Mouse (Mus musculus): ENCODE data around the gene Rad51b. TPM values are rescaled to one million over a fixed set of nuclear protein-coding genes. Genes with fewer than 3 reads are reported as not detected.

Rad51b gene
- total and polyA plus RNA-seq, 2 experiments from 2014 or later, result 1.4 to 1.8 TPM

DNA sequence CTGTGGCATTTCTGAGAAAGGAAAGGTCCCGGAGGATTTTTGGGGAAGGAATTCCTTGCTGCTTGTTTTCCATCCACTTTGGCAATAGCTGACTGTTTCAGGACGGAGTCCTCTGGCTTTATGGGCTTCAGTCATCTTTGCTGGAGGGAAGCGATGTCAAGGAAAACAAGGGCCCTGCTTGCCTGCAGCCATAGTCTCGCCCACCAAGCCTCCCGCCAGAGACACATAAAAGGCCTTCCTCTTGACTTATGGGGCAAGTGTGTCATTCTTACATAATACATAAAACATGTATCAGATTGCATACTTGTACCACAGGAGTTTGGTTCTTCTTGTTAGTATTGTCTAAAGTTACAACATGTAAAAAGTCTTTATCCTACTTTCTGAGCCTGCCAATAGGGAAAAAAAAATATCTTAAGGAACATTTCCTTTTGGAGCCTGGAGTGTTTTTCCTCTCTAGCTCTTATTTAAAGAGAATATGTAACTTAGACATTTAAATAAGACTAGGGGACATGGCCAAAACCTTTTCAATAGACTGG lies 49.2 kb downstream of the Rad51b start:
- H3K4me3 ChIP-seq (ENCODE audit: low read depth, low read length), result no peak overlapping the region
- ATAC-seq (ENCODE audit: insufficient read depth, low read depth) (no peak), DNase-seq (ENCODE audit: low spot score) (no peak)
- no peak overlapping the region for H3K4me2 ChIP-seq (ENCODE audit: low read depth, low read length)
- WGBS, result 78% methylated on average over 5 of the region's 5 CpGs
- H3K27me3 ChIP-seq (ENCODE audit: control insufficient read depth, insufficient read depth, low read length), result no peaks in the 10 kb centered on the region
- H3K27ac ChIP-seq (ENCODE audit: low read depth), result no peak overlapping the region
- H3K9me3 ChIP-seq (replicated peaks; ENCODE audit: control insufficient read depth, low read length), result no peaks in the 10 kb centered on the region
- no peak for TF ChIP-seq CTCF (IDR thresholded peaks at IDR 0.05; ENCODE audit: low read depth)
- TF ChIP-seq EP300 (IDR thresholded peaks at IDR 0.05; ENCODE audit: low read depth), result no peak
- H3K9ac ChIP-seq (replicated peaks; ENCODE audit: low read depth, low read length), result no peak overlapping the region
- H3K4me1 ChIP-seq (ENCODE audit: control insufficient read depth, insufficient read depth), result no peaks in the 10 kb centered on the region
- no peaks in the 10 kb centered on the region for H3K36me3 ChIP-seq (replicated peaks; ENCODE audit: control insufficient read depth, insufficient read depth, low read length)

DNA sequence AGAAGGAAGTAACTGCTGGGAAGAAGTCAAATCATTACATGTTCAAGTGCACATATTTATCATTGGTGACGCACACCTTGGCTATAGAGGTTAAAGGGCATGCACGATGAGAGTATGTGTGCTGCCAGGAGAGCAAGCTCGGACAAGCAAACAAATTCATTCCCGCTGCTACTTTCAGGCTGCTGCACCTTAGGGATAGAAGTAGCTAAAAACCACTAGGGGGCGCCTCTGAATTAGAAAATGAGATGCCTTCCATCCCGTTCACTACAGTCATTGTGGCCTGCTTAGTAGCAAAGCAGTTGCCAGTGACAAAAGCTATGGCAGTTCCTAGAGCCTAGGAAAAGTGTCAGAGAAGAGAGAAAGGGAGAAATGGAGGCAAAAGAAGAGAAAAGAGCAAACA lies 50.6 kb downstream of the Rad51b start:
- H3K4me1 ChIP-seq (ENCODE audit: control insufficient read depth, insufficient read depth), result peaks cover 10% of the 10 kb centered on the region
- H3K27ac ChIP-seq (ENCODE audit: low read depth), result no peak overlapping the region
- TF ChIP-seq CTCF (IDR thresholded peaks at IDR 0.05; ENCODE audit: low read depth) (peak; percentile 77), EP300 (IDR thresholded peaks at IDR 0.05; ENCODE audit: low read depth) (no peak)
- H3K36me3 ChIP-seq (replicated peaks; ENCODE audit: control insufficient read depth, insufficient read depth, low read length), result no peaks in the 10 kb centered on the region
- WGBS, result 5% methylated on average over 6 of the region's 6 CpGs
- no peaks in the 10 kb centered on the region for H3K27me3 ChIP-seq (ENCODE audit: control insufficient read depth, insufficient read depth, low read length)
- no peaks in the 10 kb centered on the region for H3K9me3 ChIP-seq (replicated peaks; ENCODE audit: control insufficient read depth, low read length)
- no peak overlapping the region for H3K9ac ChIP-seq (replicated peaks; ENCODE audit: low read depth, low read length)
- no peak overlapping the region for H3K4me2 ChIP-seq (ENCODE audit: low read depth, low read length)
- peak; percentile 85 for ATAC-seq (ENCODE audit: insufficient read depth, low read depth)
- DNase-seq (ENCODE audit: low spot score), result peak; percentile 92
- H3K4me3 ChIP-seq (ENCODE audit: low read depth, low read length), result no peak overlapping the region

DNA sequence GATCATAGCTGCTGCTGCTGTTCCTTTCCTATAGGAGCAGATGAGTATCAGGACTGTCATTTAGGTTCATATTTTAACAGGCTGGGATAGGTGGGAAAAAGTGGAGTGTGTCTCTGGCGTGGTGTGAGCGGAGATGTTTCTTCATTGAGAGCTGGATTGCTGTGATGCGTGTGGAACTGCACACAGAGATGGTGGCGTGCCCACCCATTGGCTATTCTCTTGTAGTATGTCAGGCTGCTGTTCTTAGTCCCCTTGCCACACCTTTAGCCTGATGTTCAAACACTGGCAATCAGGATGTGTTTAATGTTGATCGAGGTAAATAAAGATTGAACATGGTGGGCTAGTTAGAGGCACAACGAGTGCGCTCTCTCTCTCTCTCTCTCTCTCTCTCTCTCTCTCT lies 54.4 kb downstream of the Rad51b start:
- H3K4me2 ChIP-seq (ENCODE audit: low read depth, low read length), result no peak overlapping the region
- no peak overlapping the region for H3K9ac ChIP-seq (replicated peaks; ENCODE audit: low read depth, low read length)
- peaks cover 30% of the 10 kb centered on the region for H3K4me1 ChIP-seq (ENCODE audit: control insufficient read depth, insufficient read depth)
- no peak overlapping the region for H3K4me3 ChIP-seq (ENCODE audit: low read depth, low read length)
- H3K9me3 ChIP-seq (replicated peaks; ENCODE audit: control insufficient read depth, low read length), result no peaks in the 10 kb centered on the region
- H3K27me3 ChIP-seq (ENCODE audit: control insufficient read depth, insufficient read depth, low read length), result no peaks in the 10 kb centered on the region
- 0 out of 2 replicates have a peak overlapping the region, but pooled peaks have one; percentile 73 for H3K27ac ChIP-seq (ENCODE audit: low read depth)
- 92% methylated on average over 7 of the region's 7 CpGs for WGBS
- no peak for ATAC-seq (ENCODE audit: insufficient read depth, low read depth)
- no peaks in the 10 kb centered on the region for H3K36me3 ChIP-seq (replicated peaks; ENCODE audit: control insufficient read depth, insufficient read depth, low read length)
- TF ChIP-seq EP300 (IDR thresholded peaks at IDR 0.05; ENCODE audit: low read depth), result no peak
- no peak for TF ChIP-seq CTCF (IDR thresholded peaks at IDR 0.05; ENCODE audit: low read depth)
- no peak for DNase-seq (ENCODE audit: low spot score)

DNA sequence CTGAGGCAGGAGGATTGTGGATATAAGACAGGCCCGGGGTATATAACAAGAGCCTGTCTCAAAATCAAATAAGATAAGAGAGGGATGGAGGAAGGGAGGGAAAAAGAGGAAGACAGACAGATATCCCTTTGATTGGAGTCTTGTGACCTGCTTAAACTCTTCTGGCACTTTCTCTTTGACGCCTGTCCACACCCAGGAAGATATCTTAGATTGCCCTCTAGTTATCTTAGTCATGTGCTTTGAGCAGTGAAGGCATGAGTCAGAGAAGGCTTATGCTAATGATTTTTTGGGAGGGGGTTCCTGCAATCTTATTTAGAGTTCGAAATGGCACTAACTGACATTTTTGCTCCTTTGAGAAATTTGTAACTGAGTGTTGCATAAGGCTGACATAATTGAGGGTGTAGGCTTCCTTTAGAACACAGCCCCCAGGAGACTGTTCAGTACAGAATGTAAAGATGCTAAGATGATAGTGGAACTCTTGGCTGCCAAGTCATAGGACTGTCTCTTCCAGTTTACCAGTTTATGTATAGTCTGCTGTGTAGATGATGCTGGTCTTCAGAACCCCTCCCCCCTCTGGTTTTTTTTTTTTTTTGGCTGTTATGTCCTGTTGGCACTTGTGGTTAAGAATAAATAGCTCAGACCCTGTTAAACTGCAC lies 55.1 kb downstream of the Rad51b start:
- H3K36me3 ChIP-seq (replicated peaks; ENCODE audit: control insufficient read depth, insufficient read depth, low read length), result no peaks in the 10 kb centered on the region
- H3K9me3 ChIP-seq (replicated peaks; ENCODE audit: control insufficient read depth, low read length), result no peaks in the 10 kb centered on the region
- no peak overlapping the region for H3K9ac ChIP-seq (replicated peaks; ENCODE audit: low read depth, low read length)
- WGBS, result 21% methylated on average over 3 of the region's 3 CpGs
- H3K4me1 ChIP-seq (ENCODE audit: control insufficient read depth, insufficient read depth), result peaks cover 30% of the 10 kb centered on the region
- DNase-seq (ENCODE audit: low spot score), result no peak
- H3K27me3 ChIP-seq (ENCODE audit: control insufficient read depth, insufficient read depth, low read length), result no peaks in the 10 kb centered on the region
- peak overlapping the region; percentile 6; the same call in 1 of the 2 replicates for H3K4me2 ChIP-seq (ENCODE audit: low read depth, low read length)
- no peak for TF ChIP-seq CTCF (IDR thresholded peaks at IDR 0.05; ENCODE audit: low read depth)
- no peak for TF ChIP-seq EP300 (IDR thresholded peaks at IDR 0.05; ENCODE audit: low read depth)
- peak; percentile 43 for ATAC-seq (ENCODE audit: insufficient read depth, low read depth)
- peak overlapping the region; percentile 73 for H3K27ac ChIP-seq (ENCODE audit: low read depth)
- H3K4me3 ChIP-seq (ENCODE audit: low read depth, low read length), result no peak overlapping the region

DNA sequence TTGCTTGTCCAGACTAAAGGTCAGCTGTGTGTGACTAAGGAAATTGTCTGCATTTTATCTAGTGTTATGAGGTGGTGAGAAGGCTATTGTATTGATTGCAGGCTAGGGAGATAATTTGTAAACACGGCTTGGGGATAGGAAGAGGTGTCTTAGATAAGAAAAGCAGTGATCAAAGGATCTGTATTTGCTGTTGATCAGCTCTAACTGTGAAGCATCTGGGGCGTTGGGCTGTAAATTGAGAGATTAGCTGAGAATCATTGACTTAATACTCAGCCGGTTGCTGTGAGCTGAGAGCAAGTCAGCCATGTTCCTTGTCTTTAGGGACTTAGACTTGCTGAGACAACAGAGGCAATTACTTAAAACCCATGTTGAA lies 55.6 kb downstream of the Rad51b start:
- Histone ChIP-seq H3K9ac (replicated peaks; ENCODE audit: low read depth, low read length) (no peak overlapping the region), H3K36me3 (replicated peaks; ENCODE audit: control insufficient read depth, insufficient read depth, low read length) (no peaks in the 10 kb centered on the region), H3K9me3 (replicated peaks; ENCODE audit: control insufficient read depth, low read length) (no peaks in the 10 kb centered on the region), H3K27me3 (ENCODE audit: control insufficient read depth, insufficient read depth, low read length) (no peaks in the 10 kb centered on the region), H3K4me1 (ENCODE audit: control insufficient read depth, insufficient read depth) (peaks cover 30% of the 10 kb centered on the region), H3K27ac (ENCODE audit: low read depth) (peak overlapping the region; percentile 73), H3K4me3 (ENCODE audit: low read depth, low read length) (no peak overlapping the region), H3K4me2 (ENCODE audit: low read depth, low read length) (no peak overlapping the region)
- DNase-seq (ENCODE audit: low spot score) (no peak), ATAC-seq (ENCODE audit: insufficient read depth, low read depth) (no peak; the same call in 1 of the 2 replicates)
- TF ChIP-seq EP300 (IDR thresholded peaks at IDR 0.05; ENCODE audit: low read depth) (no peak), CTCF (IDR thresholded peaks at IDR 0.05; ENCODE audit: low read depth) (no peak)
- 7% methylated on average over 3 of the region's 3 CpGs for WGBS

DNA sequence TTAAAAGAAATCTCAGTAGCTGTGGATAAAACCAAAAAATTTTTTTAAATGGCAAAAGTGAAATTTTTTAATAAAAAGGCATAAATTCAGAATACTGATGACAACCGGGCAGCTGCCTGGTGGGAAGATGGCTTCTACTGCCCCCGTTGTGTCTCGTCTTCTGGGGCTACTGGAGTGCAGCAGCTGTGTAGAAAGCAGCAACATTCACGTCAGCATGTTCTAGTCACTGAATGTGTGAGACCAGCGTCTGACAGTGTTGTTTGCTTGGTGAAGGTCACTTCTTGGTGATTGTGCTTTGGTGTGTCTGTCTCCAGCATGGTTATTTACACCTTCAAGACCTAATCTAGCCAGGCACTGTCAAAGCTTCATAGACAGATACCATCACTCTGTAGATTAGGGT lies 56.3 kb downstream of the Rad51b start:
- peaks cover 30% of the 10 kb centered on the region for H3K4me1 ChIP-seq (ENCODE audit: control insufficient read depth, insufficient read depth)
- H3K36me3 ChIP-seq (replicated peaks; ENCODE audit: control insufficient read depth, insufficient read depth, low read length), result no peaks in the 10 kb centered on the region
- ATAC-seq (ENCODE audit: insufficient read depth, low read depth) (no peak), DNase-seq (ENCODE audit: low spot score) (no peak)
- H3K27me3 ChIP-seq (ENCODE audit: control insufficient read depth, insufficient read depth, low read length), result no peaks in the 10 kb centered on the region
- no peak overlapping the region for H3K4me3 ChIP-seq (ENCODE audit: low read depth, low read length)
- no peaks in the 10 kb centered on the region for H3K9me3 ChIP-seq (replicated peaks; ENCODE audit: control insufficient read depth, low read length)
- WGBS, result 44% methylated on average over 5 of the region's 5 CpGs
- TF ChIP-seq CTCF (IDR thresholded peaks at IDR 0.05; ENCODE audit: low read depth), result no peak
- no peak for TF ChIP-seq EP300 (IDR thresholded peaks at IDR 0.05; ENCODE audit: low read depth)
- no peak overlapping the region for H3K9ac ChIP-seq (replicated peaks; ENCODE audit: low read depth, low read length)
- H3K27ac ChIP-seq (ENCODE audit: low read depth), result peak overlapping the region; percentile 73
- H3K4me2 ChIP-seq (ENCODE audit: low read depth, low read length), result no peak overlapping the region
